Mouse (Mus musculus): ENCODE measurements around the gene Gm21983. TPM values are rescaled to one million over a fixed set of nuclear protein-coding genes. Genes with fewer than 3 reads are reported as not detected.

The Gm21983 gene
- polyA plus RNA-seq, 1 experiment from 2014 or later, result not detected

DNA sequence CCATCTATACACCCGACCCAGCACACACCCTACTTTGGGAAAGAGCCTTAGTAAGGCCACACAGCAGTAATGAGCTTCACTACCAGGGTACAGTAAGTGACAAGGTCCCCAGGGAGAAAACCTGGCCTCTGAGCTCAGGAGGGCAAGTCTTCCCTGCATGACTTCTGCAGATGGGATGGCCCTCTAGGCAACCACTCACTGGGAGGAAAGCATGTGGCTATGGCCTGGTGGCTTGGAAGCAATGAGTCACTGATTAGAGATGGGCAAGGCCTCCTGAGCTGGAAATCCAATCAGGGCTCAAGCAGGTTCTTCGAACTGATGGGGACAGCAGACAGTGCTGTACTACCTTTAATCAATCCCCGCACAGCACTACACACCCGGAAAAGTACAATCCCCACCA lies 19.1 kb downstream of the Gm21983 start:
- Histone ChIP-seq H3K27ac (ENCODE audit: low read length) (no peak overlapping the region), H3K27me3 (ENCODE audit: control insufficient read depth, insufficient read depth, low read length) (no peaks in the 10 kb centered on the region), H3K4me1 (ENCODE audit: control insufficient read depth, insufficient read depth, low read length) (peaks cover 30% of the 10 kb centered on the region), H3K36me3 (ENCODE audit: control insufficient read depth, insufficient read depth, low read length) (peaks cover 53% of the 10 kb centered on the region), H3K9me3 (ENCODE audit: control insufficient read depth, low read depth, low read length) (no peaks in the 10 kb centered on the region), H3K4me2 (replicated peaks; ENCODE audit: low read depth, low read length) (no peak overlapping the region), H3K9ac (replicated peaks; ENCODE audit: low read depth, low read length) (no peak overlapping the region), H3K4me3 (ENCODE audit: low read depth, low read length) (no peak overlapping the region)
- ATAC-seq (ENCODE audit: insufficient number of reproducible peaks, insufficient read depth, low FRiP score, low read depth), result no peak
- WGBS, result 83% methylated on average over 4 of the region's 4 CpGs

DNA sequence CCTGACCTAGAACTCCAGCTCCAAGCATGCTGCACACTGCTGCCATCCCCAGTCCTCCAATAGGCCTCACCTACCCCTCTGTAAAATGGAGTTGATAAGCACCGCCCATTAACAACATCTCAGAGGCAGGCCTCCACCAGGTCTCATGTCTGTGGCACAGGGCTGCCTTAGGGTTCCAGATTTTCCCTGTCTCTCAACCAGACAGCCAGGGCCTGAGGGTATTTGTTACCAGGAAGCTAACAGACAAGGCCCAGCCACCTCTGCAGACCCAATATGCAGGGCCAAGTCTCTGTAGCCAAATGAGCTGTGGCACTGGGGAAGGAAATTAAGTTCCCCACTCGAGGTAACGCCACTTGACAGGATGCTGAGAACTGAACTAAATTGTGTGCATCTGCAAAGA lies 20.0 kb downstream of the Gm21983 start:
- H3K4me1 ChIP-seq (ENCODE audit: control insufficient read depth, insufficient read depth, low read length), result peaks cover 30% of the 10 kb centered on the region
- no peaks in the 10 kb centered on the region for H3K9me3 ChIP-seq (ENCODE audit: control insufficient read depth, low read depth, low read length)
- ATAC-seq (ENCODE audit: insufficient number of reproducible peaks, insufficient read depth, low FRiP score, low read depth), result no peak
- H3K9ac ChIP-seq (replicated peaks; ENCODE audit: low read depth, low read length), result no peak overlapping the region
- H3K4me3 ChIP-seq (ENCODE audit: low read depth, low read length), result no peak overlapping the region
- no peak overlapping the region for H3K27ac ChIP-seq (ENCODE audit: low read length)
- H3K4me2 ChIP-seq (replicated peaks; ENCODE audit: low read depth, low read length), result no peak overlapping the region
- WGBS, result 80% methylated on average over 3 of the region's 3 CpGs
- no peaks in the 10 kb centered on the region for H3K27me3 ChIP-seq (ENCODE audit: control insufficient read depth, insufficient read depth, low read length)
- peaks cover 53% of the 10 kb centered on the region for H3K36me3 ChIP-seq (ENCODE audit: control insufficient read depth, insufficient read depth, low read length)

DNA sequence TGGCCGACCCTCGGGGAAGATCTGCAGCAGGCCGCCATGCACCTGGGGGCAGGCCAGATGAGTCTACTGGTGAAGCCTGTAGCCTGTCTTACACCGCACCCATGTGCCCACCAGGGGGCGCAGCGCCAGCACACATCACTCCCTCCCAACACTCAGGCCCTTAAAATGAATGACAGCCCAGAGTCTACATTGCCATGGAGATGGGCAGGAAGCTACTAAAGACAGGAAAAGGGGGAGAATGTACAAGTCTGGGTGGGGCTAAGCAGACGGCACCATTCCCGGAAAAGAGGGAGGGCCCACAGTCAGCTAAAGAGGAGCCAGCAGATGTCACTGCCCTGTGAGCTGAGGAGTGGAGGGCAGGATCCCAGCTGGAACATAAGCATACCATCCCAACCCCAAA lies 21.0 kb downstream of the Gm21983 start:
- Histone ChIP-seq H3K4me1 (ENCODE audit: control insufficient read depth, insufficient read depth, low read length) (peaks cover 22% of the 10 kb centered on the region), H3K27me3 (ENCODE audit: control insufficient read depth, insufficient read depth, low read length) (no peaks in the 10 kb centered on the region), H3K36me3 (ENCODE audit: control insufficient read depth, insufficient read depth, low read length) (peaks cover 49% of the 10 kb centered on the region), H3K9me3 (ENCODE audit: control insufficient read depth, low read depth, low read length) (no peaks in the 10 kb centered on the region), H3K4me2 (replicated peaks; ENCODE audit: low read depth, low read length) (no peak overlapping the region), H3K27ac (ENCODE audit: low read length) (no peak overlapping the region), H3K4me3 (ENCODE audit: low read depth, low read length) (no peak overlapping the region), H3K9ac (replicated peaks; ENCODE audit: low read depth, low read length) (no peak overlapping the region)
- 13% methylated on average over 8 of the region's 8 CpGs for WGBS
- peak; percentile 87; the same call in 1 of the 2 replicates for ATAC-seq (ENCODE audit: insufficient number of reproducible peaks, insufficient read depth, low FRiP score, low read depth)

DNA sequence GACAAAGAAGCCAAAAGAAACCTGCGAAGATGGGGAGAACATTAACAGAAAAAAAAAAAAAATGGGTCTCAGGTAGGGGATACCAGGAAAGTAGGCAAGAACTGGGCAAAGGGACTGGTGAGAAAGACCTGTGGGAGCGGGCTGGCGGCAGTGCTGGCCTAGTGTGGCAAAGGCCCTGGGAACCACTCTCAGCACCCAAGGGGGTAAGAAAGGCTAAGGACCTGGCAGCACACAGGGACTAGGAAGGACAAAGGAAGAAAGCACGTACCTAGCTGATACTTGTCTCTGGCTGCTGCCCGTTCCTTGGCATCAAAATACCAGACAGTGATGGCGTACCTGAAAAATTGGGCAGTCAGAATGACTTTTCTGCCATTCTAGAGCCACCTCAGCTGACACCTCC lies 21.6 kb downstream of the Gm21983 start:
- peaks cover 43% of the 10 kb centered on the region for H3K36me3 ChIP-seq (ENCODE audit: control insufficient read depth, insufficient read depth, low read length)
- no peak overlapping the region for H3K4me3 ChIP-seq (ENCODE audit: low read depth, low read length)
- 97% methylated on average over 6 of the region's 6 CpGs for WGBS
- H3K4me2 ChIP-seq (replicated peaks; ENCODE audit: low read depth, low read length), result no peak overlapping the region
- no peak overlapping the region for H3K27ac ChIP-seq (ENCODE audit: low read length)
- ATAC-seq (ENCODE audit: insufficient number of reproducible peaks, insufficient read depth, low FRiP score, low read depth), result no peak
- H3K9me3 ChIP-seq (ENCODE audit: control insufficient read depth, low read depth, low read length), result no peaks in the 10 kb centered on the region
- no peak overlapping the region for H3K9ac ChIP-seq (replicated peaks; ENCODE audit: low read depth, low read length)
- peaks cover 16% of the 10 kb centered on the region for H3K4me1 ChIP-seq (ENCODE audit: control insufficient read depth, insufficient read depth, low read length)
- H3K27me3 ChIP-seq (ENCODE audit: control insufficient read depth, insufficient read depth, low read length), result no peaks in the 10 kb centered on the region

GRCm38 (mm10) chr7:27158171-27158570 lies 22.7 kb downstream of the Gm21983 start:
- H3K27ac ChIP-seq (ENCODE audit: low read length), result no peak overlapping the region
- peaks cover 37% of the 10 kb centered on the region for H3K36me3 ChIP-seq (ENCODE audit: control insufficient read depth, insufficient read depth, low read length)
- H3K4me3 ChIP-seq (ENCODE audit: low read depth, low read length), result no peak overlapping the region
- H3K27me3 ChIP-seq (ENCODE audit: control insufficient read depth, insufficient read depth, low read length), result no peaks in the 10 kb centered on the region
- H3K4me2 ChIP-seq (replicated peaks; ENCODE audit: low read depth, low read length), result no peak overlapping the region
- 94% methylated on average over 9 of the region's 9 CpGs for WGBS
- H3K4me1 ChIP-seq (ENCODE audit: control insufficient read depth, insufficient read depth, low read length), result peaks cover 7% of the 10 kb centered on the region; the same call in 1 of the 2 replicates
- no peak overlapping the region for H3K9ac ChIP-seq (replicated peaks; ENCODE audit: low read depth, low read length)
- ATAC-seq (ENCODE audit: insufficient number of reproducible peaks, insufficient read depth, low FRiP score, low read depth), result no peak
- no peaks in the 10 kb centered on the region for H3K9me3 ChIP-seq (ENCODE audit: control insufficient read depth, low read depth, low read length)

DNA sequence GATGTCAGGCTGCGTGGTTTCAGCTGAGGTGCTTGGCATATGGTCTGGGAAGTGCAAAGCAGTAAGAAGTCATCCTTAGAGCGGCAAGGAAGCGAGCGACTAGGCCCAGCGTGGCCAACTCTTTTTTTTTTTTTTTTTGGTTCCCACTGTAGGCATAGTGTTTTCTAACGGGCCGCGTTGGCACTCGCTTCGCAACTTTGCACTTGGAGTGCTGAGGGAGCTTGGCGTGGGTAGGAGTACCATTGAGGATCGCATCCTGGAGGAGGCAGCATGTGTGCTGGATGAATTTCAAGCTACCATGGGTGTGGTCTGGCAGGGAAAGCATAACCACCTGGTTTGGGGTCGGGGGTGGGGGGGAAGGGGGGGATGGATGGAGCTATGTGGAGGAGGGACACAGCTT lies 24.9 kb downstream of the Gm21983 start:
- WGBS, result 79% methylated on average over 13 of the region's 13 CpGs
- Histone ChIP-seq H3K9me3 (ENCODE audit: control insufficient read depth, low read depth, low read length) (no peaks in the 10 kb centered on the region), H3K36me3 (ENCODE audit: control insufficient read depth, insufficient read depth, low read length) (peaks cover 29% of the 10 kb centered on the region), H3K27ac (ENCODE audit: low read length) (no peak overlapping the region), H3K9ac (replicated peaks; ENCODE audit: low read depth, low read length) (no peak overlapping the region), H3K4me3 (ENCODE audit: low read depth, low read length) (no peak overlapping the region), H3K4me2 (replicated peaks; ENCODE audit: low read depth, low read length) (no peak overlapping the region), H3K4me1 (ENCODE audit: control insufficient read depth, insufficient read depth, low read length) (peaks cover 4% of the 10 kb centered on the region; the same call in 1 of the 2 replicates), H3K27me3 (ENCODE audit: control insufficient read depth, insufficient read depth, low read length) (no peaks in the 10 kb centered on the region)
- ATAC-seq (ENCODE audit: insufficient number of reproducible peaks, insufficient read depth, low FRiP score, low read depth), result no peak

- H3K27ac ChIP-seq (ENCODE audit: low read length), result peak within 1 kb of the TSS; percentile 50; the same call in 1 of the 2 replicates
- 53% methylated on average over 10 of the region's 10 CpGs for WGBS
- H3K27me3 ChIP-seq (ENCODE audit: control insufficient read depth, insufficient read depth, low read length), result no peaks in the 10 kb centered on the region
- ATAC-seq (ENCODE audit: insufficient number of reproducible peaks, insufficient read depth, low FRiP score, low read depth), result peak; percentile 42
- no peak within 1 kb of the TSS for H3K4me3 ChIP-seq (ENCODE audit: low read depth, low read length)
- H3K9me3 ChIP-seq (ENCODE audit: control insufficient read depth, low read depth, low read length), result no peaks in the 10 kb centered on the region
- peaks cover 4% of the 10 kb centered on the region; the same call in 1 of the 2 replicates for H3K4me1 ChIP-seq (ENCODE audit: control insufficient read depth, insufficient read depth, low read length)
- H3K4me2 ChIP-seq (replicated peaks; ENCODE audit: low read depth, low read length), result no peak within 1 kb of the TSS
- H3K36me3 ChIP-seq (ENCODE audit: control insufficient read depth, insufficient read depth, low read length), result peaks cover 12% of the 10 kb centered on the region
- no peak within 1 kb of the TSS for H3K9ac ChIP-seq (replicated peaks; ENCODE audit: low read depth, low read length)
These were observed 27.6 kb downstream of the Gm21983 start, which contains the start of gene Cyp2t4 for GRCm38 (mm10) chr7:27153205-27153764. Gene Cyp2t4, plus strand, starts transcription at chr7:27153714.

- H3K4me1 ChIP-seq (ENCODE audit: control insufficient read depth, insufficient read depth, low read length), result peaks cover 6% of the 10 kb centered on the region
- no peaks in the 10 kb centered on the region for H3K27me3 ChIP-seq (ENCODE audit: control insufficient read depth, insufficient read depth, low read length)
- WGBS, result 39% methylated on average over 8 of the region's 8 CpGs
- H3K4me3 ChIP-seq (ENCODE audit: low read depth, low read length), result no peak overlapping the region
- no peak overlapping the region for H3K9ac ChIP-seq (replicated peaks; ENCODE audit: low read depth, low read length)
- H3K27ac ChIP-seq (ENCODE audit: low read length), result no peak overlapping the region
- H3K9me3 ChIP-seq (ENCODE audit: control insufficient read depth, low read depth, low read length), result no peaks in the 10 kb centered on the region
- no peak for ATAC-seq (ENCODE audit: insufficient number of reproducible peaks, insufficient read depth, low FRiP score, low read depth)
- no peaks in the 10 kb centered on the region for H3K36me3 ChIP-seq (ENCODE audit: control insufficient read depth, insufficient read depth, low read length)
- no peak overlapping the region for H3K4me2 ChIP-seq (replicated peaks; ENCODE audit: low read depth, low read length)
These were observed 44.4 kb downstream of the Gm21983 start for GRCm38 (mm10) chr7:27136410-27136996.

DNA sequence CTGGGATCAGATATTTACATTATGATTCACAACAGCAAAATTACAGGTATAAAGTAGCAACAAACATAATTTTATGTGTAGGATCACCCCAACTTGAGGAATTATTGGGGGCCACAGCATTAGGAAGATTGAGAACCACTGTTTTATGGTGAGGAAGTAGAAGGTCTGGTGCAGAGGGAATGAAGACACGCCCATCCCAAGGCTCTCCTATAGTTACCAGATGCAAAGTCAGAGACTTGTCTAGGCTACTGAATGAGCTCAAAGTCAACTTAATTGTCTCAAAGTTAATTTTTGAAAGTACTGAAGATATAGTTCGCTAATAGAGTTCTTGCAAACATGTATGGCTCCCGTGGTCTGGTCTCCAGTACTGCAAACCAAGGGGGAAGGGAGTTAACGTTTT lies 47.1 kb downstream of the Gm21983 start:
- Histone ChIP-seq H3K4me2 (replicated peaks; ENCODE audit: low read depth, low read length) (no peak overlapping the region), H3K36me3 (ENCODE audit: control insufficient read depth, insufficient read depth, low read length) (no peaks in the 10 kb centered on the region), H3K27me3 (ENCODE audit: control insufficient read depth, insufficient read depth, low read length) (no peaks in the 10 kb centered on the region), H3K9me3 (ENCODE audit: control insufficient read depth, low read depth, low read length) (no peaks in the 10 kb centered on the region), H3K9ac (replicated peaks; ENCODE audit: low read depth, low read length) (no peak overlapping the region), H3K4me1 (ENCODE audit: control insufficient read depth, insufficient read depth, low read length) (peaks cover 6% of the 10 kb centered on the region), H3K27ac (ENCODE audit: low read length) (no peak overlapping the region), H3K4me3 (ENCODE audit: low read depth, low read length) (no peak overlapping the region)
- no peak for ATAC-seq (ENCODE audit: insufficient number of reproducible peaks, insufficient read depth, low FRiP score, low read depth)
- whole genome bisulfite sequencing, result 76% methylated on average over 4 of the region's 4 CpGs
